Mouse (Mus musculus): ENCODE measurements around the gene E330034G19Rik. TPM values are rescaled to one million over a fixed set of nuclear protein-coding genes. Genes with fewer than 3 reads are reported as not detected.

The E330034G19Rik gene
- polyA plus RNA-seq, 1 experiment from 2014 or later, result 0.12 TPM

Other genes with a start within 250 kb of the E330034G19Rik start
- gene Dlg5, start 47.3 kb upstream of the E330034G19Rik start, polyA plus RNA-seq (2015; fragmentation: Nextera tagmentation; extraction: Ambion mirVana), result 18.7 and 20.5 TPM in 2 replicates
- gene Polr3a, start 193.8 kb downstream of the E330034G19Rik start, polyA plus RNA-seq (2015; fragmentation: Nextera tagmentation; extraction: Ambion mirVana), result 20.7 and 22.6 TPM in 2 replicates
- gene Rps24, start 193.9 kb downstream of the E330034G19Rik start, polyA plus RNA-seq (2015; fragmentation: Nextera tagmentation; extraction: Ambion mirVana), result 660 and 675 TPM in 2 replicates

Data from hindbrain, embryonic 13.5 days (tissue).